Mouse (Mus musculus): ENCODE measurements around the gene Trip10.

DNA sequence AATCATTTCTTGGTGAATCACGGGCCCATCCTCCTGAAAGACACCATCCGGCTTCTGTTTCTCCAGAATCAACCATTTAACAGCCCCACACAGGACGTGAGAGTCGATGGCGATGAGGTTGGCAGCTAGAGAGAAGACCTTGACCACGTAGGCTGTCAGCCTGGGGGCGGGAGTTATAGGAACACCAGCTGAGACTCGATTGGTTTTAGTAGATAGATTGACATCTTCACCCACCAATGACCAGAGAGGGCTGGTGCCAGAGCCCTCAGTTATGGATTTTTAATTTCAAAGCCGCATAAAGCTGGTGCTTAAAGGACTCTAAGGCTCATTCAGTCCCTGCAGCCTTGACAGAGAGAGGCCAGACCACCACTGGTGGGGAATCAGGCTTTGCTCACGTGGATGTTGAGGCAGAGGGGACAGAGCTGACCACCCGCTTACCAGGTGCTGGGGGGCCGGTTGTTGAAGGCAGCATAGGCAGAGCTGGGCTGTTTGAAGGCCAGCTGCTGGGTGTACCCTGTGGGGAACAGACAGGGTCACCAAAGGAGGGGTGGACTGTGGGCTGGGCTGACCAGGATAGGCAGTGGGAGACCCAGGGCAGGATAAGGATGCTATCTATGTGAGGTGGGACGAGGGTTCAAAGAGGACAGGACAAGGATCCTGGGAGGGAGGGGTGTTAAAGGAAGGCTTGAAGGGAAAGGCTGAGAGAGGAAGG, 34.4 kb upstream of the Trip10 start:
- no peak for TF ChIP-seq POLR2A (IDR thresholded peaks at IDR 0.05; ENCODE audit: control insufficient read depth, low read depth, low read length)
- TF ChIP-seq CTCF (IDR thresholded peaks at IDR 0.05; ENCODE audit: control insufficient read depth, insufficient read depth, insufficient replicate concordance, low read depth, low read length) = no peak
